Mouse (Mus musculus) yolk sac, embryonic 10.5 days (tissue): Measurements from ENCODE around the gene Asic4.
A peak's percentile ranks its signal among the peaks of the same experiment; 100 is the strongest.

Experiments used
- DNase-seq: peaks from one replicate; pipeline ENCODE4 v3.0.0-alpha.2; 2017; ENCODE audit warnings: low spot score

Asic4 gene

DNA sequence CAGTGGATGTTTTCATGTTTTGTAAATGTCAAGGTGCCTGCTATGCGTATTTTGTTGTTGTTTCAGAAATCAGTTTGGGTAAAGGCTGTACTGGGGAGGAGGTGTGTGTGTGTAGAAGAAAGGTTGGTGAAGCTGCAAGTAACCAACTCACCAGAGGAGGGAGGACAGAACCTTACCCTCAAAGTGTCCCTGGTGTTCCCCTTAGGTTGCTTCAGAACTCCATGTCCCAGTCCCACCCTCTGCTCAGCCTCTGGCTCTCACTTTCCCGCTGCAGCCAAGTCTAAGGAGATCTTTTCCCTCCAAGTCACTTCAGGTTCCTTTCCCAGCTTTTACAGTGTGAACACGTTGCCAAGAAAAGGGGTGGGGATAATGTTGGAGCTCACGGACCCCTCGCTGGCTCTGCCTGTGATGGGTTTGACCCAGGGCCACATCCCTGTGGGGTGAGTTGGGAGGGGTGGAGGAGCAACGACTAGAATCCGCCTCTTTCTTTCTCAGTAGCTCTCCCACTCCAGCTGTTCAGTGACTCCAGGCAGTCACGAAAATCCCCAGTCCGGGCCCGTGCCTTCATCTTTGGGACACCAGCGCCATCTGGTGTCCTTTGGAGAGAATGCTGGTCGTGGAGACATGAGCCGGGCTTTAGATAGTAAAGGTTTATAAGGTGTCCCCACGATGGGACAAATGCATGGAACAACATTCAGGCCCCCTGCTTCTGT is 17.1 kb downstream of the Asic4 start:
- DNase-seq, result peak; percentile 69

DNA sequence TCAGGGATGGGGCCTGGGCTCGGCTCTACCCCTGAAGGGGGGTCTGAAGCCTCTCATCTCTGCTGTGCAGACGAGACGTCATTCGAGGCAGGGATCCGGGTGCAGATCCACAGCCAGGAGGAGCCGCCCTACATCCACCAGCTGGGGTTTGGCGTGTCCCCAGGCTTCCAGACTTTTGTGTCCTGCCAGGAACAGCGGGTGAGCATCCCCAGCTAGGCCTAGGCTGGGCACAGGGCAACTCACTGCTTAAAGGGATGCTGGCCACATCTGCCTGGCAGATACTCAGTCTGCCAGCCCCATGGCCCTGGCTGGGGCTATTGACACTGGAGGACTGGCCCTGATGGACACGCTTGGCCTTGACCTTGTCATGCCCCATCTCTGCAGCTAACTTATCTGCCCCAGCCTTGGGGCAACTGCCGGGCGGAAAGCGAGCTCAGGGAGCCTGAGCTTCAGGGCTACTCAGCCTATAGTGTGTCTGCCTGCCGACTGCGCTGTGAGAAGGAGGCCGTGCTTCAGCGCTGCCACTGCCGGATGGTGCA is 19.1 kb downstream of the Asic4 start:
- DNase-seq, result no peak

- DNase-seq, result no peak
Observed at GRCm38 (mm10) chr1:75476441-75476840, 26.2 kb downstream of the Asic4 start.

- DNase-seq, result peak; percentile 75
Observed at GRCm38 (mm10) chr1:75477264-75477965, 27.2 kb downstream of the Asic4 start.

- no peak for DNase-seq
Observed at GRCm38 (mm10) chr1:75477966-75478290, 27.7 kb downstream of the Asic4 start.

DNA sequence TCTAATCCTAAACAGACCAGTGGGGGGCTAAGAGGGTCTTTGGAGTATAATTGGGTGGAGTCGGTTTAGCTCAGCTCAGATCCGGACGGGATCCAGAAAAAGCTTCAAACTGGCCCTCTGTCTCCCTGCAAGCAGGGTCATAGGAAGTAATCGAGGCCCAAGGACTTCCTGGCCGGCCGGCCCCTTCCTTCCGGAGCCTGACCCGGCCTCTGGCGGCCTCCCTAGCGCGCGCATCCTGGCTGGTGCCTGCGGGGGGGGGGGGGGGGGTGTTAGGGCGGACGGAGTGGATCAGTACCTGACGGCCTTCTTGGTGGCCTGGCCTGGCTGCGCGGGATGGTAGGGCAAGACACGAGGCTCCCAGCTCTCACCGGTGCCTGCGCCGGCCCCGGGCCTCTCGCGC is 28.3 kb downstream of the Asic4 start:
- peak; percentile 67 for DNase-seq

- DNase-seq, result peak; percentile 99
Observed at GRCm38 (mm10) chr1:75478916-75479634, 28.8 kb downstream of the Asic4 start, which contains the start of the genes Chpf and Tmem198. Gene Chpf, minus strand, starts transcription at chr1:75479307. Gene Tmem198, plus strand, starts transcription at chr1:75479532.

DNA sequence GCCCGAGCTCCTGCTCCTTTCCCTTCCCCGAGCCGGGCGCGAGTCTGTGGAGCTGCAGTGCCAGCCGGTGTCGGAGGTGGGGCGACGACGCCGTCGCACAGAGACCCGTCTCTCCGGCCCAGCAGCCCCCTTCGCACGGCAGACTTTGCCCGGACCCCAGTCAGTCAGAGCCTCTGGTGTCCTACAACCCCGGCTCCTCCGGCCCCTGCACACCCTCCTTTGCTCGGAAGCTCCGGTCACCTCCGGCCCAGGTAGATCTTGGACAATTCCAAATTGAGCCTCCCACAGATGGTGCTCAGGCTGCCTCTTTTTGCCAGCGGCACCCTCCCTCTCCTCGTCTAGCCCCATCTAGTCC is 29.4 kb downstream of the Asic4 start:
- DNase-seq, result no peak

- DNase-seq, result no peak
Observed at GRCm38 (mm10) chr1:75480036-75480435, 29.8 kb downstream of the Asic4 start.

- DNase-seq, result no peak
Observed at GRCm38 (mm10) chr1:75480735-75481134, 30.5 kb downstream of the Asic4 start.

- DNase-seq, result no peak
Observed at GRCm38 (mm10) chr1:75486561-75486960, 36.3 kb downstream of the Asic4 start.

- no peak for DNase-seq
Observed at GRCm38 (mm10) chr1:75487040-75487404, 36.8 kb downstream of the Asic4 start.

GRCm38 (mm10) chr1:75487405-75488161 is 37.3 kb downstream of the Asic4 start:
- DNase-seq, result peak; percentile 88

DNA sequence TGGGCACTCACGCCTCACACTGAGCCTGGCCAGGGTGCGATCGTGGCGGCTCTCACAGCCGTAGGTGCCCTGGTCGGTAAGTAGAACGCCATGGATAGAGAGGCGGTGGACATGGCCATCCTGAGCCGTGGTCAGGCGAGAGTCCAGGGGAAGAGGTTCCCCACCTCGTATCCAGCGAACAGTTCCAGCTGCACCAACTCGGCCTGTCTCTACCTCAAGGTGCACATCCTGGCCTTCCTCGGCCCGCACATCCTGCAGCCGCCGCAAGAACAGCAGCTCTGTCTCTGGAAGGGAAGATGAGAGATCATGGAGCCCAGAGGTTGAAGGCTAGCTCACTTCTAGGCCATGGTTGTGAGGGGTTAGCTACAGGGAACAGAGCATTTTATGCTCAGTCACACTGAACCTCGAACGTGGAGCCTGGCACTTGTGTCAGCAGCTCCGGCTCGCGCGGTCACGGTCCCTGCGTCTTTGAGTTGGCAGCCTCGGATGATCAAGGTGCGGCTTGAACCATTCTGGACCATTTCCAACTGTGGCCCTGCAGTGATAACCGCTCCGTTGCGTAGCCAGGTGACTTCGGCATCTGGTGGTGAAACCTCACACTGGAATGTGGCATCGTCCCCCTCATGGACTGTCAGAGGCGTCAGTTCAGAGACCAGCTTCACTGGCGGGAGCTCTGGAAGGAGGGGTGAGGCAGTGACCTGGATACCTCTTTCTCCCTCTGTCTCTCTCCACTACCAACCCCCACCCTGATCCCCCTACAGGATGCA is 40.7 kb downstream of the Asic4 start:
- DNase-seq, result no peak

- DNase-seq, result no peak
Observed at GRCm38 (mm10) chr1:75492579-75493170, 42.4 kb downstream of the Asic4 start.

DNA sequence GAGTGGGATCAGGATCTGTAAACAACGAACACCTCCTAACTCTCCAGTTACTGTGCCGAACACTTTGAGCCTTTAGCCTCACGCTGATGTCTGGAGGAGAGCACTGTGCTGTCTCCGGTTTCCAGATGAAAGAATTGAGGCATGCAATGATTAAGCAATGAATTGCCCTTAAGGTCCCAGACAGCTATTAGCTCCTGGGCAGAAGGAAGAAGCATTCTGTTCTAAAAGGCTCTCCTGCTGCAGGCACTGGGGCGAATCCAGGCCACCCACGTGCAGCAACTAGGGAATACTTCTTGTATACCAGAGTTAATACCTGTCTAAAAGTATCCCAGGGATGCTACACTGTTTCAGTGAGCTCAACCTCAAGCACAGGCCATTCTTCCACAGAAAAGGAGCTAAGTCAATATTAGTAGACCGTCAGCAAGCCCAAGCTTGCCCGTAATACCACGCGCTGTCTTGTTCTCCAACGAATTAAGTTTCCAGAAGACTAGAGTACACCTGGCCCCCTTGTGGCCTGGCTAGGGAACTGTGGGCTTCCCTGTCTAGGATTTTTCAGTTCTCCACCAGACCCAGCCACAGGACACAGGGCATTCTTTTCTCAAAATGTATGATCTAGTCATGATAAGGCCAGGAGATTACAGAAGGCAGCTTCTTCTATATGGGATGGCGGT is 44.8 kb downstream of the Asic4 start:
- DNase-seq, result peak; percentile 54

GRCm38 (mm10) chr1:75498897-75499296 is 48.7 kb downstream of the Asic4 start:
- no peak for DNase-seq

DNA sequence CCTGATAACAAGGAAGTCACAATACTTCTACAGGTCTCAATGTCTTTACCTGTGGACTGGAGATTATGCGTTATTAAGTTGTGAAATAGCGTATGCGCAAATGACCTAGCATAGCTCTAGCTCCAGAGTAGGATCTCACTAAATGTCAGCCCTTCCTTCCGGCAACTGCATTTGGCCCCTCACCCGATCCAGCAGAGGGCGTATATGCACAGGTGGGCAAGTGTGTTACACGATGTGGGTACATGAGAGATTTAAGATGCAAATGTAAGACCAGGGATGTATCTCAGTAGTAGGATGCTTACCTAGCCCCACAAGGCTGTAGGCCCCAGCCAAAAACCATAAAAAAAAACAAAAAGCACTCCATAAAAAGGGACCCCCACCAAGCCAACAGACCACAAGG is 49.2 kb downstream of the Asic4 start:
- no peak for DNase-seq

DNA sequence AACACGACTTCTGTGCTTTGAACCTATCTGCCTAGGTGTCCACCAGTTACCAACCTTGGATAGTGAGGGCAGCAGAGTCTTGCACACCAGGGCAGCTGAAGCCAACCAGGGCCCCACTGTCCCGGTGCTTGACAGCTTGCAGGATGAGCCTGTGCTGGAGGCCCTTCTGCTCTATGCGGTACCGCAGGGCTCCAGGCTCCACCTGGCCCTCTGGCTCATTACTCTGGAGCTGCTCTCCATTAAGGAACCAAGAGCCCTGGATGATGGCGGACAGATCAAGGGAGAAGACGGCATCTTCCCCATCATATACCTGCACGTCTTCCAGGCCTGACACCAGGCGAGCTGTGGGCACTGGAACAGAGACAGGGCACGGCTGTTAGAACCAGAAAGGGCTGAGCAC is 51.7 kb downstream of the Asic4 start:
- no peak for DNase-seq

- no peak for DNase-seq
Observed at GRCm38 (mm10) chr1:75502945-75503650, 52.9 kb downstream of the Asic4 start.
